Mouse (Mus musculus) forebrain, embryonic 15.5 days (tissue): ENCODE measurements around the gene Mpp3. TPM values are rescaled to one million over a fixed set of nuclear protein-coding genes. Genes with fewer than 3 reads are reported as not detected.

Source experiments
- ATAC-seq: fragments of 200-750 bp; cut with Nextera tagmentation; replicated peaks from 2 replicates; pipeline ENCODE4 v1.8.0; 2017; ENCODE audit warnings: mild to moderate bottlenecking, moderate TSS enrichment, moderate library complexity
- H3K27ac ChIP-seq: fragments of 300-500 bp; sonication (generic); replicated peaks from 2 replicates; pipeline ENCODE4 v1.5.1; 2015; ENCODE audit warnings: mild to moderate bottlenecking, inconsistent platforms
- H3K27me3 ChIP-seq: fragments of 300-500 bp; sonication (generic); 2 replicates; pipeline ENCODE4 v1.6.1; 2015; ENCODE audit warnings: inconsistent platforms
- H3K36me3 ChIP-seq: fragments of 300-500 bp; sonication (generic); 2 replicates; pipeline ENCODE4 v1.6.1; 2015; ENCODE audit warnings: mild to moderate bottlenecking, inconsistent platforms
- H3K4me1 ChIP-seq: fragments of 300-500 bp; sonication (generic); 2 replicates; pipeline ENCODE4 v1.6.1; 2015; ENCODE audit warnings: inconsistent platforms
- H3K4me2 ChIP-seq: fragments of 300-500 bp; sonication (generic); replicated peaks from 2 replicates; pipeline ENCODE4 v1.6.1; 2015; ENCODE audit warnings: mild to moderate bottlenecking, inconsistent platforms
- H3K4me3 ChIP-seq: fragments of 300-500 bp; sonication (generic); 2 replicates; pipeline ENCODE4 v1.5.1; 2015; ENCODE audit warnings: mild to moderate bottlenecking, inconsistent platforms
- H3K9ac ChIP-seq: fragments of 300-500 bp; sonication (generic); replicated peaks from 2 replicates; pipeline ENCODE4 v1.6.1; 2015; ENCODE audit warnings: mild to moderate bottlenecking, inconsistent platforms
- H3K9me3 ChIP-seq: fragments of 300-500 bp; sonication (generic); 2 replicates; pipeline ENCODE4 v1.6.1; 2016; ENCODE audit warnings: inconsistent platforms
- WGBS: fragments of 180-500 bp; shearing (Covaris S2); methylation state at CpG from one replicate; pipeline ENCODE4 v1.1.7; 2015; ENCODE audit warnings: mixed read lengths; 5-methylcytosine and 5-hydroxymethylcytosine counted together
- polyA plus RNA-seq: library from polyadenylated mRNA; unstranded; fragments of >200 nt; fragmentation: Nextera tagmentation; extraction: Ambion mirVana; gene quantifications from 2 replicates; pipeline ENCODE4 v1.2.1, GENCODE M21; 2015

Mpp3 gene
- polyA plus RNA-seq, 1 experiment from 2014 or later = 48.5 TPM

GRCm38 (mm10) chr11:101984054-101985025 is 43.9 kb downstream of the Mpp3 start, which contains the start of gene Cfap97d1:
Gene Cfap97d1, plus strand, starts transcription at chr11:101984279.
- Histone ChIP-seq H3K4me2 (peak within 1 kb of the TSS; percentile 96), H3K27ac (peak within 1 kb of the TSS; percentile 32), H3K9ac (peak within 1 kb of the TSS; percentile 57), H3K4me3 (peak within 1 kb of the TSS; percentile 58), H3K27me3 (peaks cover 4% of the 10 kb centered on the region; the same call in 1 of the 2 replicates), H3K4me1 (peaks cover 13% of the 10 kb centered on the region; the same call in 1 of the 2 replicates), H3K9me3 (no peaks in the 10 kb centered on the region), H3K36me3 (no peaks in the 10 kb centered on the region)
- ATAC-seq = peak; percentile 77
- 1% methylated on average over 70 of the region's 71 CpGs for WGBS

- Histone ChIP-seq H3K4me3 (peak overlapping the region; percentile 58; the same call in 1 of the 2 replicates), H3K27ac (no peak overlapping the region), H3K9ac (no peak overlapping the region), H3K9me3 (no peaks in the 10 kb centered on the region), H3K4me2 (peak overlapping the region; percentile 18), H3K36me3 (no peaks in the 10 kb centered on the region), H3K27me3 (peaks cover 4% of the 10 kb centered on the region; the same call in 1 of the 2 replicates), H3K4me1 (peaks cover 13% of the 10 kb centered on the region; the same call in 1 of the 2 replicates)
- 71% methylated on average over 10 of the region's 10 CpGs for WGBS
- ATAC-seq = 0 out of 2 replicates have a peak, but pooled peaks have one; percentile 8
Observed at GRCm38 (mm10) chr11:101983431-101983921, 44.8 kb downstream of the Mpp3 start.

GRCm38 (mm10) chr11:101982981-101983411 is 45.3 kb downstream of the Mpp3 start:
- Histone ChIP-seq H3K9me3 (no peaks in the 10 kb centered on the region), H3K27me3 (peaks cover 4% of the 10 kb centered on the region; the same call in 1 of the 2 replicates), H3K4me1 (peaks cover 13% of the 10 kb centered on the region; the same call in 1 of the 2 replicates), H3K4me2 (no peak overlapping the region), H3K4me3 (no peak overlapping the region), H3K9ac (no peak overlapping the region), H3K27ac (no peak overlapping the region), H3K36me3 (no peaks in the 10 kb centered on the region)
- ATAC-seq = no peak
- WGBS = 67% methylated on average over 6 of the region's 6 CpGs

GRCm38 (mm10) chr11:101981850-101982249 is 46.4 kb downstream of the Mpp3 start:
- Histone ChIP-seq H3K4me3 (no peak overlapping the region), H3K36me3 (no peaks in the 10 kb centered on the region), H3K9ac (no peak overlapping the region), H3K4me2 (no peak overlapping the region), H3K9me3 (no peaks in the 10 kb centered on the region), H3K27ac (no peak overlapping the region), H3K4me1 (peaks cover 13% of the 10 kb centered on the region; the same call in 1 of the 2 replicates), H3K27me3 (peaks cover 3% of the 10 kb centered on the region; the same call in 1 of the 2 replicates)
- 86% methylated on average over 12 of the region's 12 CpGs for WGBS
- ATAC-seq = no peak

- no peak overlapping the region for H3K4me3 ChIP-seq
- H3K4me2 ChIP-seq = no peak overlapping the region
- ATAC-seq = no peak
- no peak overlapping the region for H3K9ac ChIP-seq
- H3K9me3 ChIP-seq = no peaks in the 10 kb centered on the region
- H3K36me3 ChIP-seq = no peaks in the 10 kb centered on the region
- WGBS = 79% methylated on average over 9 of the region's 9 CpGs
- H3K27me3 ChIP-seq = no peaks in the 10 kb centered on the region
- peaks cover 13% of the 10 kb centered on the region; the same call in 1 of the 2 replicates for H3K4me1 ChIP-seq
- H3K27ac ChIP-seq = no peak overlapping the region
Observed at GRCm38 (mm10) chr11:101980603-101981157, 47.6 kb downstream of the Mpp3 start.

- no peaks in the 10 kb centered on the region for H3K36me3 ChIP-seq
- H3K9ac ChIP-seq = no peak overlapping the region
- H3K4me3 ChIP-seq = no peak overlapping the region
- H3K4me1 ChIP-seq = 0 out of 2 replicates have a peak, but pooled peaks cover 6% of the 10 kb centered on the region
- 91% methylated on average over 5 of the region's 5 CpGs for WGBS
- no peaks in the 10 kb centered on the region for H3K27me3 ChIP-seq
- no peak overlapping the region for H3K27ac ChIP-seq
- H3K9me3 ChIP-seq = no peaks in the 10 kb centered on the region
- no peak overlapping the region for H3K4me2 ChIP-seq
- ATAC-seq = no peak
Observed at GRCm38 (mm10) chr11:101979140-101979539, 49.1 kb downstream of the Mpp3 start.

- Histone ChIP-seq H3K9me3 (no peaks in the 10 kb centered on the region), H3K27me3 (no peaks in the 10 kb centered on the region), H3K4me2 (no peak overlapping the region), H3K4me3 (no peak overlapping the region), H3K36me3 (no peaks in the 10 kb centered on the region), H3K9ac (no peak overlapping the region), H3K27ac (no peak overlapping the region), H3K4me1 (no peaks in the 10 kb centered on the region)
- 96% methylated on average over 7 of the region's 7 CpGs for WGBS
- no peak for ATAC-seq
Observed at GRCm38 (mm10) chr11:101976949-101977348, 51.3 kb downstream of the Mpp3 start.

- no peak overlapping the region for H3K27ac ChIP-seq
- no peaks in the 10 kb centered on the region for H3K9me3 ChIP-seq
- no peaks in the 10 kb centered on the region for H3K27me3 ChIP-seq
- WGBS = 55% methylated on average over 9 of the region's 9 CpGs
- H3K36me3 ChIP-seq = no peaks in the 10 kb centered on the region
- H3K4me2 ChIP-seq = no peak overlapping the region
- H3K4me1 ChIP-seq = no peaks in the 10 kb centered on the region
- no peak overlapping the region for H3K4me3 ChIP-seq
- no peak for ATAC-seq
- no peak overlapping the region for H3K9ac ChIP-seq
Observed at GRCm38 (mm10) chr11:101974923-101975322, 53.3 kb downstream of the Mpp3 start.

GRCm38 (mm10) chr11:101974181-101974580 is 54.1 kb downstream of the Mpp3 start:
- Histone ChIP-seq H3K4me3 (no peak overlapping the region), H3K9ac (no peak overlapping the region), H3K4me2 (no peak overlapping the region), H3K27me3 (no peaks in the 10 kb centered on the region), H3K27ac (no peak overlapping the region), H3K36me3 (no peaks in the 10 kb centered on the region), H3K9me3 (no peaks in the 10 kb centered on the region), H3K4me1 (no peaks in the 10 kb centered on the region)
- ATAC-seq = no peak
- WGBS = 73% methylated on average over 6 of the region's 6 CpGs

GRCm38 (mm10) chr11:101973496-101973895 is 54.8 kb downstream of the Mpp3 start:
- 74% methylated on average over 9 of the region's 9 CpGs for WGBS
- no peaks in the 10 kb centered on the region for H3K36me3 ChIP-seq
- peaks cover 2% of the 10 kb centered on the region for H3K4me1 ChIP-seq
- ATAC-seq = no peak
- H3K4me3 ChIP-seq = no peak overlapping the region
- H3K27me3 ChIP-seq = 0 out of 2 replicates have a peak, but pooled peaks cover 2% of the 10 kb centered on the region
- H3K9ac ChIP-seq = no peak overlapping the region
- no peak overlapping the region for H3K4me2 ChIP-seq
- no peak overlapping the region for H3K27ac ChIP-seq
- no peaks in the 10 kb centered on the region for H3K9me3 ChIP-seq

GRCm38 (mm10) chr11:101972651-101973050 is 55.6 kb downstream of the Mpp3 start:
- no peak for ATAC-seq
- no peak overlapping the region for H3K4me3 ChIP-seq
- no peak overlapping the region for H3K9ac ChIP-seq
- no peak overlapping the region for H3K4me2 ChIP-seq
- peaks cover 5% of the 10 kb centered on the region for H3K4me1 ChIP-seq
- H3K36me3 ChIP-seq = no peaks in the 10 kb centered on the region
- H3K27ac ChIP-seq = no peak overlapping the region
- WGBS = 91% methylated on average over 5 of the region's 5 CpGs
- no peaks in the 10 kb centered on the region for H3K9me3 ChIP-seq
- H3K27me3 ChIP-seq = 0 out of 2 replicates have a peak, but pooled peaks cover 4% of the 10 kb centered on the region

GRCm38 (mm10) chr11:101972097-101972496 is 56.2 kb downstream of the Mpp3 start:
- Histone ChIP-seq H3K4me2 (no peak overlapping the region), H3K27ac (no peak overlapping the region), H3K9ac (no peak overlapping the region), H3K4me3 (no peak overlapping the region), H3K4me1 (peaks cover 5% of the 10 kb centered on the region), H3K9me3 (no peaks in the 10 kb centered on the region), H3K27me3 (0 out of 2 replicates have a peak, but pooled peaks cover 4% of the 10 kb centered on the region), H3K36me3 (no peaks in the 10 kb centered on the region)
- ATAC-seq = no peak
- 62% methylated on average over 3 of the region's 3 CpGs for WGBS
